Mouse (Mus musculus) thymus, adult 18-20 months (tissue): ENCODE data around the gene Atp5h.

Source experiments
- DNase-seq, 2 experiments: peaks; one replicate each; pipeline ENCODE4 v3.0.0; 2022; ENCODE audit warnings: mixed read lengths in 2 of 2

Gene Atp5h

DNA sequence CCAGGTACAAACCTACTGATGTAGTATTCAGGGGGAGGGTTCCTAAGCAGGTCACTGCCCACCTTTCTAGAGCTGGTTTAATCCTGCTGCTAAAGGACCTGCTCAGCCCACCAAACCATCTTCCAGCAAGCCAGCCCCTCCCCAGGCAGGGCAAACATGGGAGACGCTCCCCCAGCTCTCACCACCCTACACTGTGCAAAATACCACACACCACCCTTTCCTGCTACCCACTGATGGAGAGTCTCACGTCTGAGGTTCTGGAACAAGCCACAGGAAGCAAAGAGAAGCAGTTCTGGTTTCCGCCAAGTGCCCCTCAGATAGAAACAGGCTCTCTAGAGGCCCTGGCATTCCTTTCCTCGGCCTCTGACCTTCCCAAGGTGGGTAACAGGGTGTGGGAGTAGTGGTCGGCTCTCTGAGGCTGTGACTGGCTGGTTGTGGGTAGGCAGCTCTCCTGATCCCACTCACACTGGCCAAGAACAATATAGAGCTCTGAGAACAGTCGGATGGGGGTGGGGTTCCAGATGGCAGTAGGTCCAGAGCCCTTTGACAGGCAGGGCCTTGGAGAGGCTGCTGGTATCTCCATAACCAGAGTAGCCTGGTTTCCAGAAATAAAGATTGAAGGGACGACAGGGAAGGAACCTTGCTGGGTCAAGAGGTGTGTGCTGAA is 53.6 kb downstream of the Atp5h start:
- no peak for DNase-seq
